Mouse (Mus musculus): ENCODE data around the gene Pbld1.
A peak's percentile ranks its signal among the peaks of the same experiment; 100 is the strongest.
"Not testable (repeated sequence)": the region's sequence is repeated elsewhere in the genome, so short reads cannot be mapped to it uniquely, and the experiment has no call there.

Pbld1 gene

GRCm38 (mm10) chr10:63038571-63039320 is 21.2 kb upstream of the Pbld1 start:
- ATAC-seq (ENCODE audit: insufficient number of reproducible peaks, low FRiP score, low TSS enrichment): no peak

- ATAC-seq (ENCODE audit: insufficient number of reproducible peaks, low FRiP score, low TSS enrichment): no peak
These were observed 19.9 kb upstream of the Pbld1 start for GRCm38 (mm10) chr10:63039867-63040628.

GRCm38 (mm10) chr10:63043154-63043553 is 16.8 kb upstream of the Pbld1 start:
- ATAC-seq (ENCODE audit: insufficient number of reproducible peaks, low FRiP score, low TSS enrichment): no peak

- no peak for ATAC-seq (ENCODE audit: insufficient number of reproducible peaks, low FRiP score, low TSS enrichment)
These were observed 12.2 kb upstream of the Pbld1 start for GRCm38 (mm10) chr10:63047751-63048150.

GRCm38 (mm10) chr10:63049106-63049505 is 10.9 kb upstream of the Pbld1 start:
- ATAC-seq (ENCODE audit: insufficient number of reproducible peaks, low FRiP score, low TSS enrichment): no peak

- no peak for ATAC-seq (ENCODE audit: insufficient number of reproducible peaks, low FRiP score, low TSS enrichment)
These were observed 8.7 kb upstream of the Pbld1 start for GRCm38 (mm10) chr10:63051267-63051666.

GRCm38 (mm10) chr10:63052011-63052410 is 8.0 kb upstream of the Pbld1 start:
- ATAC-seq (ENCODE audit: insufficient number of reproducible peaks, low FRiP score, low TSS enrichment): no peak

GRCm38 (mm10) chr10:63053007-63053406 is 7.0 kb upstream of the Pbld1 start:
- ATAC-seq (ENCODE audit: insufficient number of reproducible peaks, low FRiP score, low TSS enrichment): no peak

- not testable (repeated sequence) for ATAC-seq (ENCODE audit: insufficient number of reproducible peaks, low FRiP score, low TSS enrichment)
These were observed 5.9 kb upstream of the Pbld1 start for GRCm38 (mm10) chr10:63054071-63054470.

GRCm38 (mm10) chr10:63054586-63054985 is 5.4 kb upstream of the Pbld1 start:
- ATAC-seq (ENCODE audit: insufficient number of reproducible peaks, low FRiP score, low TSS enrichment): no peak

GRCm38 (mm10) chr10:63056966-63057750 is 2.8 kb upstream of the Pbld1 start:
- no peak for ATAC-seq (ENCODE audit: insufficient number of reproducible peaks, low FRiP score, low TSS enrichment)

- ATAC-seq (ENCODE audit: insufficient number of reproducible peaks, low FRiP score, low TSS enrichment): no peak
These were observed 444 bp downstream of the Pbld1 start for GRCm38 (mm10) chr10:63060406-63060805.

GRCm38 (mm10) chr10:63061266-63061665 is 1.3 kb downstream of the Pbld1 start:
- ATAC-seq (ENCODE audit: insufficient number of reproducible peaks, low FRiP score, low TSS enrichment): no peak

GRCm38 (mm10) chr10:63062696-63063095 is 2.7 kb downstream of the Pbld1 start:
- no peak for ATAC-seq (ENCODE audit: insufficient number of reproducible peaks, low FRiP score, low TSS enrichment)

GRCm38 (mm10) chr10:63063365-63063764 is 3.4 kb downstream of the Pbld1 start:
- no peak for ATAC-seq (ENCODE audit: insufficient number of reproducible peaks, low FRiP score, low TSS enrichment)

GRCm38 (mm10) chr10:63064516-63064915 is 4.6 kb downstream of the Pbld1 start:
- no peak for ATAC-seq (ENCODE audit: insufficient number of reproducible peaks, low FRiP score, low TSS enrichment)

- ATAC-seq (ENCODE audit: insufficient number of reproducible peaks, low FRiP score, low TSS enrichment): no peak
These were observed 5.6 kb downstream of the Pbld1 start for GRCm38 (mm10) chr10:63065561-63065960.

- peak; percentile 95 for ATAC-seq (ENCODE audit: insufficient number of reproducible peaks, low FRiP score, low TSS enrichment)
These were observed 6.0 kb downstream of the Pbld1 start for GRCm38 (mm10) chr10:63065988-63066387.

GRCm38 (mm10) chr10:63086304-63086703 is 26.3 kb downstream of the Pbld1 start:
- ATAC-seq (ENCODE audit: insufficient number of reproducible peaks, low FRiP score, low TSS enrichment): no peak

- ATAC-seq (ENCODE audit: insufficient number of reproducible peaks, low FRiP score, low TSS enrichment): no peak
These were observed 29.3 kb downstream of the Pbld1 start for GRCm38 (mm10) chr10:63089103-63089757.
